Comparison of ENCODE assay signal across 11 mouse cellular contexts in the genomic region with DNA sequence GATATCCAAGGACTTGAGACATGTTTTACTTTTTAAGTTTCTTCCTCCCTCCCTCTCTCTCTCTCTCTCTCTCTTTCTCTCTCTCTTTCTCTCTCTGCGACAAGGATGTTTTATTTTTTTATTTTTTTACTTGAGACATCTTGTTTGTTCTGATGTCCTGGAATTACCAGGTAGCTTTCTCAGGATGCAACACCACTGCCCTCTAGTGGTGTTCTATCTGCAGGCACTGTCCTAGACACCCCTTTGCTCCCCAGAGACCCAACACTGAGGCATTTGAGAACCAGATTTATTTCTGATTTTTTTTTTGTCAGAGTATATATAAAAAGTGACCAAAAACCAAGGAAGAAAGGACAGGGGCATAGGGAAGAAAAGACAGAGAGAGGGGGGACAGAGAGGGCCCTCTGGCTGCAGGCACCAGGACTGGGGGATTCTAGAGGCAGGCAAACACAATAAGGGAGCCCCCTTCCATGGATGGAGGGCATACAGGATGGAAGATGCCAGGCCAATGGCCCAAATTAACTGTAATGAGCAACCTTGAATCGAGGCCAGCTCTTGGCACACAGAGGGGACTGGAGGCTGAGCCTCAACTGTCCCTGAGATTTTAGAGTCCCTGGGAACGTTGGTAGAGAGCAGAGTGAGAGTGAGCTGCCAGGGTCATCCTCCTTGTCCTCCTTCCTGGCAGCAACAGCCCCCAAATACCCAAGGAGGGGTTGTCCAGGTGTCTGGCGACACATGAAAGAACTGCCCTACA. TPM values are rescaled to one million over a fixed set of nuclear protein-coding genes. Genes with fewer than 3 reads are reported as not detected.
DNase-seq lines count a peak whose midpoint lies in the region; ATAC-seq lines count a peak whose summit lies in the region.
"Had no signal": no experiment of that assay in that cellular context is flagged by ENCODE, and none has a peak within 500 bp of the region (broad histone marks: within the 10 kb centered on the region; RNA-seq: fewer than 3 reads in every experiment).

No protein-coding gene starts in this region.

- no peak for ATAC-seq in forebrain, embryonic 13.5 days
- ATAC-seq in erythroblast, adult 5-6 weeks (replicated peaks; ENCODE audit: low FRiP score, poor library complexity, severe bottlenecking) = no peak
- ATAC-seq: Patski had no signal

- intact Hi-C loops in left cerebral cortex, postnatal 14 days (cut with DNase I) = no loop called here

- H3K4me2 ChIP-seq in forebrain, embryonic 13.5 days = no peak overlapping the region
- H3K4me2 ChIP-seq: heart, embryonic 13.5 days; lung, embryonic 15.5 days had no signal

- H3K36me3 ChIP-seq in forebrain, embryonic 10.5 days (replicated peaks) = peaks cover 25% of the 10 kb centered on the region
- H3K36me3 ChIP-seq in forebrain, embryonic 13.5 days (ENCODE audit: poor library complexity, severe bottlenecking) = peaks cover 20% of the 10 kb centered on the region

- peaks cover 3% of the 10 kb centered on the region; the same call in 1 of the 2 replicates for H3K27me3 ChIP-seq in forebrain, embryonic 10.5 days (ENCODE audit: poor library complexity, severe bottlenecking)
- no peaks in the 10 kb centered on the region for H3K27me3 ChIP-seq in forebrain, embryonic 13.5 days
- H3K27me3 ChIP-seq: Patski had no signal

- WGBS in forebrain, embryonic 10.5 days = 80% methylated on average over 4 of the region's 4 CpGs
- 74% methylated on average over 4 of the region's 4 CpGs for WGBS in forebrain, embryonic 13.5 days

- no peak overlapping the region for H3K4me3 ChIP-seq in forebrain, embryonic 10.5 days
- no peak overlapping the region for H3K4me3 ChIP-seq in forebrain, embryonic 13.5 days
- H3K4me3 ChIP-seq: heart, embryonic 13.5 days; lung, embryonic 15.5 days had no signal

- DNase-seq in forebrain, embryonic 10.5 days (ENCODE audit: extremely low spot score, low spot score) = peak; percentile 15
- peak; percentile 61 to 72 for DNase-seq in left cerebral cortex, postnatal 14 days (ENCODE audit: low spot score in 2 of 2)
- no peak for DNase-seq in left cerebral cortex, adult 11 months (ENCODE audit: low spot score)
- DNase-seq in NIH3T3 (ENCODE audit: low read depth) = peak; percentile 73
- peak; percentile 68 for DNase-seq in embryo, embryonic 10.5 days (ENCODE audit: low spot score)
- peak; percentile 64 for DNase-seq in retina, postnatal 1 day

- peaks cover 54% of the 10 kb centered on the region for H3K4me1 ChIP-seq in forebrain, embryonic 10.5 days
- peaks cover 38% of the 10 kb centered on the region for H3K4me1 ChIP-seq in forebrain, embryonic 13.5 days

- no peaks in the 10 kb centered on the region for H3K9me3 ChIP-seq in forebrain, embryonic 10.5 days
- H3K9me3 ChIP-seq in forebrain, embryonic 13.5 days (replicated peaks) = no peaks in the 10 kb centered on the region
- H3K9me3 ChIP-seq: heart, embryonic 13.5 days; lung, embryonic 15.5 days had no signal

- no peak overlapping the region for H3K27ac ChIP-seq in forebrain, embryonic 10.5 days
- no peak overlapping the region for H3K27ac ChIP-seq in forebrain, embryonic 13.5 days
- H3K27ac ChIP-seq: heart, embryonic 13.5 days; lung, embryonic 15.5 days had no signal

- H3K9ac ChIP-seq in forebrain, embryonic 13.5 days = no peak overlapping the region
- H3K9ac ChIP-seq: heart, embryonic 13.5 days; lung, embryonic 15.5 days had no signal

RNA-seq across cellular contexts. Expression of gene Zfp512b, which starts 2.5 kb away (rescaled TPM):
- polyA plus RNA-seq in forebrain, embryonic 10.5 days (2016; fragmentation: Nextera tagmentation; extraction: Ambion mirVana) = 42.2 and 44.0 TPM in 2 replicates
- 49.7 and 56.4 TPM in 2 replicates for polyA plus RNA-seq in forebrain, embryonic 13.5 days (2015; fragmentation: Nextera tagmentation; extraction: Ambion mirVana)
- total RNA-seq in left cerebral cortex, postnatal 14 days (2021) = 100 to 1,000 TPM; 112 to 121 TPM
- 2.1 and 6.3 TPM in 2 replicates for total RNA-seq in erythroblast, adult 5-6 weeks (2015; ENCODE audit: low replicate concordance)
- total RNA-seq in erythroblast, adult 5-6 weeks (2017; ENCODE audit: low replicate concordance) = 1.5 and 5.1 TPM in 2 replicates

RNA-seq across cellular contexts. Expression of gene Prpf6, which starts 3.5 kb away (rescaled TPM):
- polyA plus RNA-seq in forebrain, embryonic 10.5 days (2016; fragmentation: Nextera tagmentation; extraction: Ambion mirVana) = 78.5 and 86.9 TPM in 2 replicates
- 67.9 and 74.9 TPM in 2 replicates for polyA plus RNA-seq in forebrain, embryonic 13.5 days (2015; fragmentation: Nextera tagmentation; extraction: Ambion mirVana)
- total RNA-seq in left cerebral cortex, postnatal 14 days (2021) = 10 to 100 TPM; 48.3 to 51.3 TPM
- total RNA-seq in erythroblast, adult 5-6 weeks (2015; ENCODE audit: low replicate concordance) = 9.2 and 16.9 TPM in 2 replicates
- 21.0 and 30.1 TPM in 2 replicates for total RNA-seq in erythroblast, adult 5-6 weeks (2017; ENCODE audit: low replicate concordance)

RNA-seq across cellular contexts. Expression of gene Samd10, which starts 3.9 kb away (rescaled TPM):
- 31.0 and 31.6 TPM in 2 replicates for polyA plus RNA-seq in forebrain, embryonic 10.5 days (2016; fragmentation: Nextera tagmentation; extraction: Ambion mirVana)
- 88.7 and 105 TPM in 2 replicates for polyA plus RNA-seq in forebrain, embryonic 13.5 days (2015; fragmentation: Nextera tagmentation; extraction: Ambion mirVana)
- total RNA-seq in left cerebral cortex, postnatal 14 days (2021) = 10 to 100 TPM; 20.2 to 22.0 TPM
- 0.63 and 4.0 TPM in 2 replicates for total RNA-seq in erythroblast, adult 5-6 weeks (2015; ENCODE audit: low replicate concordance)
- total RNA-seq in erythroblast, adult 5-6 weeks (2017; ENCODE audit: low replicate concordance) = 0.56 and 1.9 TPM in 2 replicates

RNA-seq across cellular contexts. Expression of gene Uckl1, which starts 10.4 kb away (rescaled TPM):
- polyA plus RNA-seq in forebrain, embryonic 10.5 days (2016; fragmentation: Nextera tagmentation; extraction: Ambion mirVana) = 40.7 and 41.3 TPM in 2 replicates
- 54.6 and 58.1 TPM in 2 replicates for polyA plus RNA-seq in forebrain, embryonic 13.5 days (2015; fragmentation: Nextera tagmentation; extraction: Ambion mirVana)
- total RNA-seq in left cerebral cortex, postnatal 14 days (2021) = 10 to 100 TPM; 41.2 to 42.9 TPM
- 18.8 and 40.8 TPM in 2 replicates for total RNA-seq in erythroblast, adult 5-6 weeks (2015; ENCODE audit: low replicate concordance)
- total RNA-seq in erythroblast, adult 5-6 weeks (2017; ENCODE audit: low replicate concordance) = 11.6 and 16.0 TPM in 2 replicates

Comparison
In these comparisons a context has a peak if more than half of its experiments do, and no peak if none do; other contexts are left out.
1. RNA of gene Zfp512b, which starts 2.5 kb away (total RNA-seq): 112 to 121 TPM in left cerebral cortex, postnatal 14 days; 1.5 to 6.3 TPM in erythroblast, adult 5-6 weeks; every median in the first group is over 10 times any median in the second.
2. RNA of gene Samd10, which starts 3.9 kb away (total RNA-seq): 20.2 to 22.0 TPM in left cerebral cortex, postnatal 14 days; 0.56 to 4.0 TPM in erythroblast, adult 5-6 weeks; every median in the first group is over 4 times any median in the second.